Mouse (Mus musculus) olfactory bulb, adult 2 months (tissue): ENCODE measurements around the gene Hacd3.

Experiments
- CTCF ChIP-seq: fragments of 200-500 bp; IDR thresholded peaks from 2 replicates; pipeline ENCODE4 v1.5.1; 2012; ENCODE audit warnings: low read depth, mild to moderate bottlenecking, low read length, moderate library complexity; ENCODE audit not compliant: insufficient read depth
- POLR2A ChIP-seq: fragments of 200-500 bp; IDR thresholded peaks from 2 replicates; pipeline ENCODE4 v1.6.1; 2012; ENCODE audit warnings: mild to moderate bottlenecking, low read depth, low read length, moderate library complexity; ENCODE audit not compliant: insufficient read depth

DNA sequence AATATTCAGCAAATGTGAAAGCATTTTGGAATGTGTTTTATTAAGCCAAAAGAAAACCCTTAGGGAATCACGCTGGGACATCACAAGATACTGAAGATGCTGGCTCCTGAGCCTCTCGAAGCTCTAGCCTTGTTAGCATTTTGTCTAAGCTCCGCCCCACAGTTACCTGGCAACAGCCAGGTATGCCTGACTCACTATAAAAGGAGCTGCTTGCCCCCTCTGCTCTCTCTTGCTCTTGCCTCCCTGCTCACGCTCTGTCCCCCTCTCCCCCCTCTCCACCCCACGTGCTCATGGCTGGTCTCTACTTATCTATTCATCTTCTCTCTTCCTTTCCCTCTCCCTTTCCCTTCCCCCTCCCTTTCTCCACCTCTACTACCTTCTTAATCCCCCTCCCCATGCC, 69.4 kb downstream of the Hacd3 start:
- TF ChIP-seq POLR2A: no peak
- no peak for TF ChIP-seq CTCF
